Mouse (Mus musculus) splenic B cell, adult 2 months (primary cell): ENCODE measurements at regions not wholly inside any gene's neighbourhood (a gene's known extent, or its start where the extent isn't known, plus 50 kb on each side); places are given as distances from the start of the nearest gene placed in this dataset.

Source experiments
- DNase-seq: peaks from one replicate; pipeline ENCODE4 v3.0.0-alpha.2; 2011; ENCODE audit warnings: low read depth, low spot score
- H3K27me3 ChIP-seq: 2 replicates; pipeline ENCODE4 v1.6.1; 2012; ENCODE audit warnings: mild to moderate bottlenecking, low read length, moderate library complexity, mixed read lengths; ENCODE audit not compliant: control insufficient read depth, poor library complexity, insufficient read depth, severe bottlenecking
- H3K36me3 ChIP-seq: 2 replicates; pipeline ENCODE4 v1.6.1; 2012; ENCODE audit warnings: mild to moderate bottlenecking, low read length, moderate library complexity, mixed read lengths; ENCODE audit not compliant: control insufficient read depth, poor library complexity, insufficient read depth, severe bottlenecking

- DNase-seq = no peak
- no peaks in the 10 kb centered on the region for H3K36me3 ChIP-seq
These were observed 160.2 kb downstream of the Sox4 start for GRCm38 (mm10) chr13:28793166-28793935.

GRCm38 (mm10) chr13:28792461-28793165 lies 160.9 kb downstream of the Sox4 start:
- DNase-seq = no peak
- Histone ChIP-seq H3K27me3 (no peaks in the 10 kb centered on the region), H3K36me3 (no peaks in the 10 kb centered on the region)

More at GRCm38 (mm10) chr13:28793166-28793935, 160.2 kb downstream of the Sox4 start:
- no peaks in the 10 kb centered on the region for H3K27me3 ChIP-seq

DNA sequence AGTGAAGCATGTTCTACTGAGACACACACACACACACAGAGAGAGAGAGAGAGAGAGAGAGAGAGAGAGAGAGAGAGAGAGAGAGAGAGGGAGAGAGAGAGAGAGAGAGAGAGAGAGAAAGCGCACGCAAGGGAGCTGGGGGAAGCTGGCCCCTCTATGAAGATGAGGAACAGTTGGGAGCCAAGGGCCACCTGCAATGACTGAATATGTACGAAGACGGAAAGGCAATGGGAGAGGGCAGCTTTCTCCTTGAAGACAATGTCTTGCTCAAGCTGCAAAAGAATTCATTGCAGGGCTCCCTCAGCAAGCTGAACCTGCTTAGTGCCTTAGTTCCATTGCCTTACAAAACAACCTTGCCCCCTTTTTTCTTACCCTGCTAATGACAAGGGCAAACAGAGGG lies 163.1 kb downstream of the Sox4 start:
- H3K36me3 ChIP-seq = no peaks in the 10 kb centered on the region
- H3K27me3 ChIP-seq = no peaks in the 10 kb centered on the region
- DNase-seq = no peak

DNA sequence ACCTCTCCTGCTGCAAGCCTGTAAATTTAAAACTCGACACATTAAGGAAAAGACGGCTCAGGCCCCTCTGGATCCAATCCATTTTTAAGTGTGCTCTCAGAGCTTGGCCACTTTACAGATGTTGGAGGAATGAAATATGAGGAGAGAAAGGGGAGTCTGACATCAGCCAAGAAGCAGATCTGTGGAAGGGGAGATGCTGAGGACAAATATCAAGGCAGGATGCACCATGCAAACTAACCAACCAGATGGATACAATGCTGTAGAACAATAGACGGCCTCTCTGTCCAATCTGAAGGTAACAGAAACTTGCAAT lies 166.2 kb downstream of the Sox4 start:
- no peak for DNase-seq
- Histone ChIP-seq H3K27me3 (no peaks in the 10 kb centered on the region), H3K36me3 (no peaks in the 10 kb centered on the region)

- DNase-seq = no peak
- Histone ChIP-seq H3K36me3 (no peaks in the 10 kb centered on the region), H3K27me3 (no peaks in the 10 kb centered on the region)
These were observed 166.7 kb downstream of the Sox4 start for GRCm38 (mm10) chr13:28786629-28787330.

DNA sequence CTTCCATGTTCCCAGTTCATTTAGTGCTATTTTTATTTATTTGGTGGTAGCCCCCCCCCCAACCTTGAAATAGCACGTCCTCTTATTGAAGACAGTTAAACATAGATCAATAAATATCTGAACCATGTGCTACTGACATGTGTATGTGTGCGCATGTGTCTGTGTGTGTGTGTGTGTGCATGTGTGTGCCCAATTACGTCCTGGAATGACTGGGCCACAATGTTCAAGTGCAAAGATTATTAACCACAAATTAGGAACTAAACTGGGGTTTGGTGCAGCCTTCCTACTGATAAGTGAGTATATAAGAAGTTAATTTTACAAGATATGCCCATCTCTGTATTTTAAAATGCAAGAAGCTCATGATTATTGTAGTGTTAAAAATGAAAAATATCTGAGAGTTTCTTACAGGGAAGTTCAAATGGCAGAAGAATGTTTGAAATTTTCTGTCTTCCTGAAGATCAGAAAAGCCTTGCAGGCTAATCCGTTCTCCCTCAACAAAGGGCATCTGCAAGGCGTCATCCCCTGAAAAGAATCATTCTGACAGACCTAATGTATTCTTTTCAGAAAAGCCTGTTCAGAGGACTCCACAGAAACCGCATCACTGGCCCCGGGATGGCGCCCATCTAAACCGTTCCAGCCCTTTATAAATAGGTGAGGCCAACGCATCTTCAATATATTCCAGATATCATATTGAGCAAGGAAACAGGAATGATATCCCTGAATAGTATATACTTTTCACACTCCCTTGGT lies 170.8 kb downstream of the Sox4 start:
- no peak for DNase-seq
- H3K27me3 ChIP-seq = no peaks in the 10 kb centered on the region
- H3K36me3 ChIP-seq = no peaks in the 10 kb centered on the region

GRCm38 (mm10) chr13:28782081-28782480 lies 171.4 kb downstream of the Sox4 start:
- H3K27me3 ChIP-seq = no peaks in the 10 kb centered on the region
- DNase-seq = no peak
- H3K36me3 ChIP-seq = no peaks in the 10 kb centered on the region

DNA sequence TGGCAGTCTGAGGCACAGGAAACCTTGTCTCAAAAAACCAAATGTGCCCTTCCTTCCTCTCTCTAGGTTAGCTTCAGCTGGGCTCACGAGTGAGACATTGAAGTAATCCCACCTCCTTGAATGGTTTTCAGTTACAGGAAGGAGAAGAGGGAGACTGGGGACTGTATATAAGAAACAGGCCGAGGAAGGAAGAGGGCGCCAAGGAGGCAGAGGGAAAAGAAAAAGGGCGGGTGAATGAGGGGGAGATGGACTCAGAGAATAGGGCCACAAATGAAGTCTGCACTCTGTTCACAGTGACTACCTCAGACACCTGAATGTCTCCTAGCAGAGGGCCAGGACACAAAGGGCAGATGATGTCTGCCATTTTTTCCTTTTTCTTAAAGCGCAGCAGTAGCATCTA lies 171.9 kb downstream of the Sox4 start:
- no peaks in the 10 kb centered on the region for H3K27me3 ChIP-seq
- no peaks in the 10 kb centered on the region for H3K36me3 ChIP-seq
- DNase-seq = no peak

DNA sequence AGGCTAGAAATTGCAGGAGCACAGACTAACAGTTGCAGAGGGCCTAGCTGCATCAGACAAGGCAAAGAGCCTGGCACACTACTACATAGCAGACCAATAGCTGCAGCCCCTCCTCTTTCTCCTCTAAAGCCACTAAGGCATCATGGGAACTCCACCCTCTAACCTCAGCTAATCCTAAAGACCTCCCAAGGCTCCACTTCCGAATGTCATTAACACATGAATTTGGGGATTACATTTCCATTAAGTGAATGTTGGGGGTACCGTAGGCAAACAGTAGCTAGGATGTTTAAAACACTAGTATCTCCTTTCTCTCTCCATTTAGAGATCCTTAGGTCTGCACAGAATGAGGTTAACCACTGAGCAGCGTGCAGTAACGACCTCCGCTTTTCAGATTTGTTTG lies 173.1 kb downstream of the Sox4 start:
- H3K27me3 ChIP-seq = no peaks in the 10 kb centered on the region
- H3K36me3 ChIP-seq = no peaks in the 10 kb centered on the region
- no peak for DNase-seq

DNA sequence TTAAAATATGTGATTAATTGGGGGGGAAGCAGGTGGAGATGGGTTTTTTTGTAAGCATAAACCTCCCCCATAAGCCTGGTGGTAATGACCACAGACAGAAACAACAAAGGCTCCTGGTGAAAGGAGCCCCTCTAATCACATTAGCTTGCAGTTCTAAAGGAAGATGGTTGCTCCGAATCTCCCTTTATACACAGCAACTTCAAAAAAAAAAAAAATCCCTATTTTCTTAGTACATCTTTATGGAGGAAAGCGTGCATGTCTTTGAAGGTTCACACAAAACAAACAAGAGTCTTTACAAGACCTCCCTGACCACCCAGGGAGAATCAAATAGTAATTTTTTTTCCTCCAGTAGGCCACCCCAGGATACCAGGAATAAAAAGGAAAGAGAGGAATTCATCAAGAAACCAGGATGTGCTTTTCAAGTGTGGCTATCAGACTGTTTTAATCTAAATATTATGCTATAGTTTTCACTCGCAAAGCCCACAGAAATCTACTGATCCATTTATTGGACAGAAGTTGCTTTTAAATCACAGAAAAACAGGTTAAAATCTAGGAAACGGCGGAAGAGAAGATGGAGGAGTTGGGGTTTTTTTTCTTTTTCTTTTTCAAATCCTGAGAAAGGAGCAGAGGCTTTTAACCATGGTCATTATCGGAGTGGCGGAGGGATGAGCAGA lies 178.2 kb downstream of the Sox4 start:
- DNase-seq = no peak
- H3K36me3 ChIP-seq = no peaks in the 10 kb centered on the region
- H3K27me3 ChIP-seq = no peaks in the 10 kb centered on the region

GRCm38 (mm10) chr13:28774649-28775048 lies 178.9 kb downstream of the Sox4 start:
- no peak for DNase-seq
- no peaks in the 10 kb centered on the region for H3K36me3 ChIP-seq
- no peaks in the 10 kb centered on the region for H3K27me3 ChIP-seq

- no peak for DNase-seq
- Histone ChIP-seq H3K36me3 (no peaks in the 10 kb centered on the region), H3K27me3 (no peaks in the 10 kb centered on the region)
These were observed 180.0 kb downstream of the Sox4 start for GRCm38 (mm10) chr13:28773466-28773865.

GRCm38 (mm10) chr13:28770531-28770930 lies 183.0 kb downstream of the Sox4 start:
- no peaks in the 10 kb centered on the region for H3K36me3 ChIP-seq
- no peak for DNase-seq
- no peaks in the 10 kb centered on the region for H3K27me3 ChIP-seq

GRCm38 (mm10) chr13:28770018-28770417 lies 183.5 kb downstream of the Sox4 start:
- peak; percentile 38 for DNase-seq
- no peaks in the 10 kb centered on the region for H3K27me3 ChIP-seq
- H3K36me3 ChIP-seq = no peaks in the 10 kb centered on the region
